Mouse (Mus musculus) liver, embryonic 16.5 days (tissue): Measurements from ENCODE around the gene Hey2. TPM values are rescaled to one million over a fixed set of nuclear protein-coding genes. Genes with fewer than 3 reads are reported as not detected.

ENCODE experiments used
- ATAC-seq: fragments of 200-750 bp; cut with Nextera tagmentation; 2 replicates; pipeline ENCODE4 v1.8.0; 2017; ENCODE audit warnings: low read depth, mild to moderate bottlenecking, moderate number of reproducible peaks, moderate library complexity
- H3K27ac ChIP-seq: fragments of 300-500 bp; sonication (generic); 2 replicates; pipeline ENCODE4 v1.5.1; 2014; ENCODE audit warnings: mild to moderate bottlenecking, low read length
- H3K27me3 ChIP-seq: fragments of 300-500 bp; sonication (generic); 2 replicates; pipeline ENCODE4 v1.6.1; 2014; ENCODE audit warnings: low read depth, low read length, mixed read lengths; ENCODE audit not compliant: control insufficient read depth, insufficient read depth
- H3K36me3 ChIP-seq: fragments of 300-500 bp; sonication (generic); 2 replicates; pipeline ENCODE4 v1.6.1; 2014; ENCODE audit warnings: mild to moderate bottlenecking; ENCODE audit not compliant: control insufficient read depth, insufficient read depth
- H3K4me1 ChIP-seq: fragments of 300-500 bp; sonication (generic); 2 replicates; pipeline ENCODE4 v1.6.1; 2014; ENCODE audit warnings: low read depth, low read length, mixed read lengths; ENCODE audit not compliant: control insufficient read depth
- H3K4me2 ChIP-seq: fragments of 300-500 bp; sonication (generic); 2 replicates; pipeline ENCODE4 v1.6.1; 2014; ENCODE audit warnings: low read depth, low read length, mixed read lengths
- H3K4me3 ChIP-seq: fragments of 300-500 bp; sonication (generic); 2 replicates; pipeline ENCODE4 v1.5.1; 2014; ENCODE audit warnings: low read depth, mild to moderate bottlenecking, low read length
- H3K9ac ChIP-seq: fragments of 300-500 bp; sonication (generic); 2 replicates; pipeline ENCODE4 v1.6.1; 2014; ENCODE audit warnings: low read depth, low read length
- H3K9me3 ChIP-seq: fragments of 300-500 bp; sonication (generic); replicated peaks from 2 replicates; pipeline ENCODE4 v1.6.1; 2016; ENCODE audit warnings: low read length; ENCODE audit not compliant: control insufficient read depth
- WGBS: fragments of 180-500 bp; shearing (Covaris S2); extraction: QIAGEN DNeasy Blood & Tissue Kit; methylation state at CpG from one replicate; pipeline ENCODE4 v1.1.7; 2014; ENCODE audit not compliant: insufficient replicate concordance; 5-methylcytosine and 5-hydroxymethylcytosine counted together
- polyA plus RNA-seq: library from polyadenylated mRNA; unstranded; fragments of >200 nt; fragmentation: Nextera tagmentation; extraction: Ambion mirVana; gene quantifications from 2 replicates; pipeline ENCODE4 v1.2.1, GENCODE M21; 2015

Gene Hey2
- polyA plus RNA-seq, 1 experiment from 2014 or later: 0.31 TPM

DNA sequence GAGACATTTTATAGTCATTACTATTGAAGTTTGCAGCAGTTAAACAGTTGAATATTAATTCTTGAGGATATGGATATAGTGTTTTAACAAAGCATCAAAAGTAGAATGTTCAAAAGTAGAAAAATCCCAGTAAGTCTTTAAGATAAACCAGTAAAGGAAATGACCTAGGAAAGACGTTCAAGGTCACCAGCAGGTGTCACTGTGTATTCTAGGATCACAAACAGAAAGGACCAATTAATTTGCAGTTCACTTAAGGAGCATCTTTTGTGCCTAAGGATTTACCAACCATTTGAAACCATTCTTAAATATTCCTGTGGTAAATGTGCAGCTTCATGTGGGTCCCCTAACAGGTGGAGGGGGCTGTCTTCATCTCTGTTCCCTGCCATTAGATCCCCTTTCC, 4.4 kb downstream of the Hey2 start:
- no peak overlapping the region for H3K4me3 ChIP-seq
- H3K4me1 ChIP-seq: peaks cover 13% of the 10 kb centered on the region
- 18% methylated on average over 1 of the region's 1 CpGs for WGBS
- H3K4me2 ChIP-seq: no peak overlapping the region
- peaks cover 32% of the 10 kb centered on the region for H3K27me3 ChIP-seq
- H3K27ac ChIP-seq: no peak overlapping the region
- no peaks in the 10 kb centered on the region for H3K9me3 ChIP-seq
- H3K36me3 ChIP-seq: no peaks in the 10 kb centered on the region
- no peak overlapping the region for H3K9ac ChIP-seq
- ATAC-seq: no peak

DNA sequence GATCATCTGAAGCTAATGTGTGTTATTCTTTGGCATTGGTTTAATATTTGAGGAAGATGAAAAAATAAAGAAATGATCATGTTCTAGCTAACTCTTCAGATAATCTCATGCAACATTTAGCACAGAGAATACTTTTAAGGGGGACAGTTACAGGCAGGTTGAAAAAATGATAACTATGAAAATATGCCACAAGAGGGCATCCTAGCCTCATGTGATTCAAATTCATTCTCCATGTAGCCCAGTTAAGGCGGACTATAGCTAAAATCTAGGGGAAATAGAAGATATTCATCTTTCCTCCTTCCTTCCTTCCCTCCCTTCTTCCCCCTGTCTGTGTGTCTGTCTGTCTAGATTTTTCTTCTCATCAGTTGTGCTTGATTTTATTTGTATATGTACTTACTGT, 17.6 kb downstream of the Hey2 start:
- no peak for ATAC-seq
- no peaks in the 10 kb centered on the region for H3K9me3 ChIP-seq
- H3K4me3 ChIP-seq: no peak overlapping the region
- H3K27ac ChIP-seq: no peak overlapping the region
- no peaks in the 10 kb centered on the region for H3K4me1 ChIP-seq
- no peak overlapping the region for H3K9ac ChIP-seq
- WGBS: 12% methylated on average over 1 of the region's 1 CpGs
- H3K27me3 ChIP-seq: no peaks in the 10 kb centered on the region
- H3K36me3 ChIP-seq: no peaks in the 10 kb centered on the region
- no peak overlapping the region for H3K4me2 ChIP-seq

DNA sequence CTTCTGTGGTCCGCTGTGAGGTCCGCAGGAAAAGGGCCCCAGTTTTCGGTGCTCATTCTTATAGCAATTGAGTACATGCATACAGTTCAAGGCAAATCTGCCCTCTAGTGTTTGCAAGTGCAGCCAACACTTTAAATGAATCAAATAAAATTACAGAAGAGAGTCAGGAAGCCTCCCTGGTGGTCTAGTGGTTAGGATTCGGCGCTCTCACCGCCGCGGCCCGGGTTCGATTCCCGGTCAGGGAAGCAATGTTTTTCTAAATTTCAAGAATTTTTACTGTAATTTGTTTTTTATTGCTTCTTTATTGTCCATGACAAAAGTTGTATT, 31.7 kb downstream of the Hey2 start:
- Histone ChIP-seq H3K9ac (peak overlapping the region; percentile 56), H3K4me2 (peak overlapping the region; percentile 56), H3K4me3 (peak overlapping the region; percentile 59), H3K36me3 (no peaks in the 10 kb centered on the region), H3K4me1 (peaks cover 7% of the 10 kb centered on the region), H3K9me3 (no peaks in the 10 kb centered on the region), H3K27me3 (no peaks in the 10 kb centered on the region), H3K27ac (no peak overlapping the region)
- 3% methylated on average over 11 of the region's 11 CpGs for WGBS
- ATAC-seq: peak; percentile 90

DNA sequence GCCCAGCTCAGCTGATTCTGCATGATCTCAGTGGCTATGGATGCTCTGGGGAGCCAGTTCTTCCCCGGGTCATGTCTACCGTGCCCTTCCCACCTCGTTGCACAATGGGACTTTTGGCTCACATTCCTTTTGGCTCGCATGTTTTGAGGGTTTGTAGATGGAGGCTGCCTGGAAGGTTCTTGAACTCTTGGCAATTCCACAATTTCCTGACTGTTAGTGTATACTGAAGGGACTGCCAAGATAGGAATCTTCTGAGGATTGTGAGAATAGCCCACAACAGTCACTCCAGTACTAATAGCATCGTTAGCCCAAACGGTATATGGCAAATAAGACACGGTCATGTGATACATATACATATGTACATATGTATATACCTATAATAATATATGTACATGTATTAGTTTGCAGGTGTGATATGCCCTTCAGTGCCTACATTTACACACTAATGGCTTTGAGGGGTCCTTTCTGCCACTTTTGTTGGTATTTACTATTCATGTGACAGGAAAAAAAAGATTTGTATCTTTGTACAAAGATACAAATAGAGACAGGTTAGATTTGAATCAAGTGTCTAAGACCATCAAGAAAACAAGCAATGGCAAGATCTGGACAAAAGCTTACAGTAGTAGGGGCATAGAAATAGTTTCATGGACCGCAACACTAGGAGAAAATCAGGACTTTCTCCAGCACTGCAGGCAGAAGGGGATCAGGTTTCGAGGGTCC, 32.2 kb downstream of the Hey2 start:
- Histone ChIP-seq H3K36me3 (no peaks in the 10 kb centered on the region), H3K4me3 (peak overlapping the region; percentile 59), H3K4me1 (peaks cover 7% of the 10 kb centered on the region), H3K4me2 (peak overlapping the region; percentile 56), H3K27me3 (no peaks in the 10 kb centered on the region), H3K27ac (no peak overlapping the region), H3K9ac (peak overlapping the region; percentile 56), H3K9me3 (no peaks in the 10 kb centered on the region)
- 30% methylated on average over 9 of the region's 9 CpGs for WGBS
- peak; percentile 22 for ATAC-seq

DNA sequence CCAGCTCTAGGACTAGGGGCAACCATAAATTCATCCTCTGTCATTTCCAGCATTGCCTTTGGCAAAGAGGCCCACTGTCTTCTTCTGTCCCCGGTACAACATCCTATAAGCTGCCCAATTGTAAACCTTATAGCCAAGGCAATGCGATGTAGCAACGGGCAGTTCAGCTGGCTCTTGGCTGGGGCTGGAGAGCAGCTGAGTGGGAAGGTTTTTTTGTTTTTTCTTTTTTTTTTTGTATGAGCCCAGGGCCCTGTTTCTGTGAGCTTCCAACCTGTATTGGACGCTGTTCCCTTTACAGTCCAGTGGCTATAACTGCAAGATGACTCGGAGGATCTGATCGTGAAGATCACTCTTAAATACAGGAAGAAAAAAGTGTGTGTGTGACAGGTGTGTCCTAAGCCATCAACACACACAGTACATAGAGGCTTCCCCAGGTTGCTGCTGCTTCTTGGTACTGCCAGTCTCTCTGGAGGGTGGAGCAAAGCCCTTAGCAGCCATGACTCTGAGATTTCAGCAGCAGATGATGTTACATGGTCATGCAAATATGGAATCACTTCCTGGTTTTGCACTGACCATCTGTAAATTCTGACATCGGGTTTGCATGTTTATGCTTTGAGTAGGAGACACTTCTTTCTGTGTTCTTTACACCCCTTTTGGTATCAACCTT, 38.9 kb downstream of the Hey2 start:
- 29% methylated on average over 7 of the region's 7 CpGs for WGBS
- ATAC-seq: no peak
- H3K9ac ChIP-seq: peak overlapping the region; percentile 98
- H3K27me3 ChIP-seq: no peaks in the 10 kb centered on the region
- H3K4me1 ChIP-seq: peaks cover 10% of the 10 kb centered on the region
- no peaks in the 10 kb centered on the region for H3K36me3 ChIP-seq
- peak overlapping the region; percentile 99 for H3K27ac ChIP-seq
- H3K4me3 ChIP-seq: peak overlapping the region; percentile 83
- no peaks in the 10 kb centered on the region for H3K9me3 ChIP-seq
- peak overlapping the region; percentile 92 for H3K4me2 ChIP-seq

DNA sequence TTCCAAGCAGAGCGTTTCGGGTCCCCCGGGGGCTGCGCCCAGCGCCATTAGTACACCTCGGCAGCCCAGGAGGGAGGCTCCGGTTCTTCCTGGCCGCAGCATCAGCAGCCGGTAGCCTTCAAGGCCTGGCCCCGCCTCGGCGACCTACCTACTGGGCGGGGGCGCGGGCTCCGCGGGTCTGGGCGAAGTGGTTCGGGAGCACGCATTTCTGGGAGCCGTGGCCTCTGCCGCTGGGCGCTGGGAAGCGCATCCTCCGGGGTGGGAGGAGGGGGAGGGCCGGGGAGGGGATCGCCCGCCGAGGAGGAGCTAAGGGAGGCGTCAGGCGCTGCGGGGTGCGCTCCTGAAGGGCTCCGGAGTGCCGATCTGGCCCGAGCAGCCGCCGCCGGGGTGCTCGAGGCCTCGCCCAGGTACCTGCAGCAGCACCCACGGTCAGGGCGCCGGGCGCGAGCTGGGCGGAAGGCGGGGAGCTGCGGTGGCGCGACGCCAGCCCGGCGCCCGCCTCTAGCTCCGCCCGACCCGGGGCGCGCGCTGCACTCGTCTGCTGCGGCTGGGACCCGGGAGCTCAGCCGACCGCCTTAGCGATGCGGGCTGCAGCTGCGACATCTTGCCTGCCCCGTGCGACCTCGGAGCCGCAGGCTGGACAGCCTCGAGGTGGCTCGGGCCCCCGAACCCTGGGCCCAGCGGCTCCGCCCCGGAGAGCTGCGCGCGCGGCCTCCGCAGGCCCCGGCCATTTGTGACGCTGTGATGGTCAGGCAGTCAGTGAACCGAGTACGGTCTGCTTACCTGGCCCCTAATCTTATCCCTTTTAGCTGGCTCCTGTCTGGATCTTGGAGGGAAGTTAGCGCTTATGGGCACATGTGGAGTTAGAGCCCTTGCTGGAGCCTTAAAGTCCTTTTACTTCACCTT, 39.7 kb downstream of the Hey2 start, which contains the start of gene Ncoa7:
Gene Ncoa7 (minus strand): TSS at position 646 of the 906 bp plus-strand sequence.
- H3K27ac ChIP-seq: peak within 1 kb of the TSS; percentile 99
- H3K36me3 ChIP-seq: no peaks in the 10 kb centered on the region
- H3K4me1 ChIP-seq: peaks cover 13% of the 10 kb centered on the region
- no peaks in the 10 kb centered on the region for H3K9me3 ChIP-seq
- H3K27me3 ChIP-seq: no peaks in the 10 kb centered on the region
- peak; percentile 92 for ATAC-seq
- WGBS: under 1% methylated on average over 81 of the region's 89 CpGs
- peak within 1 kb of the TSS; percentile 98 for H3K9ac ChIP-seq
- H3K4me2 ChIP-seq: peak within 1 kb of the TSS; percentile 92
- peak within 1 kb of the TSS; percentile 83 for H3K4me3 ChIP-seq

DNA sequence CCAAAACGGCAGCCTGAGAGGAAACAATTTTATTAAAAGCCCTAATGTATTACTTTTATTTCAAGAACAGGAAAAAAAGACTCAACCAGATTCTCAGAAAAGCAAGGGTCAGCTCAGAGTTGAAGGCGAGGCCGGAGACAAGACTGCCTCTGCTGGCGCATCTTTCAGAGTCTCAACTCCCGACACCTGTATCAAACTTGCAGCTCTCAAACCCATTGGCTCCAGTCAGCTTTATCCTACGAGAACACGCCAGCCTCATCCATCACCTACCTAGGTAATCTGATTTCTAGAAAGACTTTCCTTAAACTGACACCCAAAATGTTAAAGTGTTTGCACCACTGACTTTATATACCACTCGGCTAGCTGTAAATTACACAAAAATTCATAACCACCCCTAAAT, 40.6 kb downstream of the Hey2 start:
- Histone ChIP-seq H3K9me3 (no peaks in the 10 kb centered on the region), H3K4me3 (peak overlapping the region; percentile 83), H3K36me3 (no peaks in the 10 kb centered on the region), H3K9ac (peak overlapping the region; percentile 98), H3K4me1 (peaks cover 13% of the 10 kb centered on the region), H3K4me2 (peak overlapping the region; percentile 92), H3K27ac (peak overlapping the region; percentile 99), H3K27me3 (no peaks in the 10 kb centered on the region)
- 9% methylated on average over 8 of the region's 8 CpGs for WGBS
- peak; percentile 23 for ATAC-seq

DNA sequence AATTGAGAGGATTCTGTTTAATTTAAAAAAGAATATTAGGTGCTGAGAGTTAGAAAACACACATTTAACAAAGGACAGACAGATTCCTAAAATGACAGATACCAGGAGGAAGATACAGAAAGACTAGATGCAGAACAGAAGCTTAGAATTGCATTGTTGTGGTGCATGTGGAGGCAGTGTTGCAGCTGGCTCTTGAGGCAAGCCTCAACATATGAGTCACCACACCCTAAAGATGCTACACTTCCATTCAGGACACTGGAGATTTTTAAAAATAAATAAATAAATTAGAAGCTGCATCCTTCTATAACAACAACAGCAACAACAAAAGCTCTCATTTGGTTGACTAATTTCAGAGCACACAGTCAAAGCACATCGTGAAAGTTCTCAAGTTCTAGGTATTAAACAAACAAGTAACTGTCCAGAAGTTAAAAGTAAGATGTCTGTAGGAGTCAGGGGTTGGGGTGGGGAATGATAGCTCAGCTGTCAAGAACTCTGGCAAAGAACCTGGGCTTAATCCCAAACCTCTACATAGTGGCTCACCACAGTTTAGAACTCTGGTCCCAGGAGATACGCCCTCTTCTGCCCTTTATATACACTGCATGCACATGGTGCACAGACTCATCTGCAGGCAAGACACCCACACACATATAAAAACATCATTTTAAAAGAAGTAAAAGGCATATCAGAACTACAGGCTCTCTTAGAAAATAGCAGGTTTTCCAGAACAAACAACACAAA, 42.7 kb downstream of the Hey2 start:
- 87% methylated on average over 2 of the region's 2 CpGs for WGBS
- no peak overlapping the region for H3K27ac ChIP-seq

More for the DNA sequence above, 42.7 kb downstream of the Hey2 start:
- H3K36me3 ChIP-seq: peaks cover 7% of the 10 kb centered on the region; the same call in 1 of the 2 replicates
- H3K4me2 ChIP-seq: no peak overlapping the region
- H3K9ac ChIP-seq: no peak overlapping the region
- H3K4me3 ChIP-seq: no peak overlapping the region
- H3K4me1 ChIP-seq: peaks cover 13% of the 10 kb centered on the region
- no peaks in the 10 kb centered on the region for H3K27me3 ChIP-seq
- no peak for ATAC-seq
- 0 out of 2 replicates have a peak, but pooled peaks cover 2% of the 10 kb centered on the region for H3K9me3 ChIP-seq
